Mouse (Mus musculus) splenic B cell, adult 2 months (primary cell): ENCODE data around the gene Cbfa2t3.

Experiments used
- DNase-seq: peaks from one replicate; pipeline ENCODE4 v3.0.0-alpha.2; 2011; ENCODE audit warnings: low read depth, low spot score
- H3K27me3 ChIP-seq: 2 replicates; pipeline ENCODE4 v1.6.1; 2012; ENCODE audit warnings: mild to moderate bottlenecking, low read length, moderate library complexity, mixed read lengths; ENCODE audit not compliant: control insufficient read depth, poor library complexity, insufficient read depth, severe bottlenecking
- H3K36me3 ChIP-seq: 2 replicates; pipeline ENCODE4 v1.6.1; 2012; ENCODE audit warnings: mild to moderate bottlenecking, low read length, moderate library complexity, mixed read lengths; ENCODE audit not compliant: control insufficient read depth, poor library complexity, insufficient read depth, severe bottlenecking

Cbfa2t3 gene

DNA sequence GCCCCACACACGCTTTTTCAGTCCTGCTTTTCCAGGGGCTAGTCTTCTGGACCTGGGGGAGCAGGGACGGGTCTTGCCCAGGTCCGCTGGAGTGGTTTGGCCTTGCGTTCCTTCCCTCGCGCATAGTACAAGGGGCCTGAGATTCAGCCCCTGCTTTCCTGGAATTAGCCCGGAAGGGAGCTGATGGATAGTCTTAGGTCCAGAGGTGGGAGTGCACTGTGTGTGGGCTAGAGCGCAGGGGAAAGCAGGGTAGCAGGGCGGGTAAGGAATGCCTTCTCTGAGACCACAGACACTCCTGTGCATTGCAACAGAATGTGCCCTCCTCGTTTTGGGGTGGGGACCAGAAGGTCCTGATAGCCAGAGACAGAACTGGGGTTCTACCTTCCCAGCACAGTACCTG, 121.8 kb downstream of the Cbfa2t3 start:
- Histone ChIP-seq H3K27me3 (no peaks in the 10 kb centered on the region), H3K36me3 (0 out of 2 replicates have a peak, but pooled peaks cover 5% of the 10 kb centered on the region)
- DNase-seq: no peak

DNA sequence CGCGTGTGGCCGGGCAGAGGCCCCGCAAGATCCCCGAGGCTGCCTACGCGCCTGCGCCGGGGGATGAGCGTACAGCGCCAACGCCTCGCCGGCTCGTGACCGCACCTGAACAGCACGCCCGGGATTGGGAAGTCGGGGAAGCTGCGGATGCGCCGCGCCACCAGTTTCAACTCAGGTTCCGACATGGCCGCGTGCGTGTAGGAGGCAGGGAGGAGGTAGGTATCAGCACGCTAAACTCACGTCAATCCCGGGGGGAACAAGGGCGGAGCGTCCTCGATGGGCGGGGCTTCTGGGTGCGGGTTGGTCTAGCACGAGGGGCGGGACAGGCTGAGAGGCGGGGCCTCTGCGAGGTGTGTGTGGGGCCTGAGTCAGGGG, 122.3 kb downstream of the Cbfa2t3 start, which contains the start of gene Aprt:
Aprt (minus strand) TSS at position 262 of the 375 bp plus-strand sequence.
- Histone ChIP-seq H3K36me3 (peaks cover 8% of the 10 kb centered on the region; the same call in 1 of the 2 replicates), H3K27me3 (no peaks in the 10 kb centered on the region)
- peak; percentile 96 for DNase-seq

DNA sequence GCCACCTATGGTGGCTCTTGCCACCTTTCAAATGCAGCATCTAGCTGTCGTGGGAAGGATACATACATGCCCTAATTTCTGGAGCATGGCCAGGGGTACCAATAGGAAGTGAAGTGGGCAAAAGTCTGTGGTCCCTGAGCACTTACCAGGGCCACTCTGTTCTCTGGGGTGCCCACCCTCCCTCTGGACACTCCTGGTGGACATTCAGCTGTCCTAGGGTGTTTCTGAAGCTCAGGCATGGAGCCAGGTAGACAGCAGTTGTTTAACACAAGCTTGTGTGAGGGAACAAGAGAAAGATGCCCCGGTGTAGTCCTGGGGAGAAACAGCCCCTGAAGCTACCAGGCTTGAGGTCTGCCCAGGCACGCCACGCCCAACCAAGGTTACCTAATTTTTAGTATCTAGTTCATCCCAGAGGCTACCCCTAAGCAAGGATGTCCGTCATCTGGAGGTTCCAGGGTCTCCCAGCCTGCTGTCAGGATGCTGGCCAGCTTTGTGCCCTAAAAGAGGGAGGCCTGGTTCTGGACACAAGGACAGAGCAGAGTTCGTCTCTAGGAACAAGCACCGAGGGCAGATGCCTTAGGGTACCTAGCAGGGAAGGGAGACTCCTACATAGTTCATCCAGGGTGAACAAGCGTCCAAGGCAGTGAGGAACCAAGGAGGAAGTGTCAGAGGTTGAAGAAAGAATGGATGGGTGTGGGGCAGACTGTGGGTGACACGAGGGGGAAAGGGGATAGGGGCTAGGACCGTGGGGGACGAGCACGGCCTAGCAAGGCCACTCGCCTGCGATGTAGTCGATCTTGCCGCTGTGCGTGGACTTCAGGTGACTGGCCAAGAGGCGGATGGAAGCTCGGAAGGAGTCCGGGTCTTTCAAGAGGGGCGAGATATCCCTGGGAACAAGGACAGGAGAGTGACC, 122.9 kb downstream of the Cbfa2t3 start:
- H3K36me3 ChIP-seq: peaks cover 9% of the 10 kb centered on the region; the same call in 1 of the 2 replicates
- DNase-seq: no peak
- H3K27me3 ChIP-seq: no peaks in the 10 kb centered on the region

DNA sequence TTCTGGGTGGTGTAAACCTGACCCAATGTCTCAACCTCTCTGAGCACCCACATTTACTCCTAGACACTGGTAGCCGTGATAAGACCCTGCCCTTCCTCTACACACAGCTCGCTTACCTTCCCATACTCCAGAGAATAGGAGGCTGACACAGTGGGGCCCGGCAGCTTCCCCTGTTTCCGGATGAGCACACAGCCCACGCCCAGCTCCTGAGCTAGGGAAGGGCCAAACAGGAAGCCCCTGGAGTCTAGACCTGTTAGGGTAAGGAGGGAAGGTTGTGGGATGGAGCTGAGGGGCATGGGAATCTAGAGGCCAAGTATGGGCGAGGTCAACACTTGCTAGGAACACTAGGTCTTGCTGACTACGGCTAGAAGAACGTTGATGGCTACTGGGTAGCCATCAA, 123.6 kb downstream of the Cbfa2t3 start:
- H3K36me3 ChIP-seq: peaks cover 9% of the 10 kb centered on the region; the same call in 1 of the 2 replicates

More for the DNA sequence above, 123.6 kb downstream of the Cbfa2t3 start:
- H3K27me3 ChIP-seq: no peaks in the 10 kb centered on the region
- no peak for DNase-seq
